Mouse (Mus musculus): ENCODE measurements around the gene Anks3.

Gene Anks3

DNA sequence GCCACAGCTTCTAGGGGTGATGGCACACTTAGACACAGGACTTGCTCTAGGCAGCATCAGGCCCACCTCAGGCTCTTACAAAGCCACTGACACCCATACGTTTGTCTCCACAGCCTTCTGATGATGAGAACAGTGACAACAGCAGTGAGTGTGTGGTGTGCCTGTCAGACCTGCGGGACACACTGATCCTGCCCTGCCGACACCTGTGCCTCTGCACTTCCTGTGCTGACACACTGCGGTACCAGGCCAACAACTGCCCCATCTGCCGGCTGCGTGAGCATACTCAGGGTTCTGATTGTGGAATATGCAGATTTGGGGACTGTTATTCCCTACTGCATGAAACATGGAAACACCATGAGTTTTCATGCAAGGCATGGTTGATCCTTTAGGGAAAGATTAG, 41.5 kb downstream of the Anks3 start:
- no peak for DNase-seq

- no peak for DNase-seq
These were observed 43.4 kb downstream of the Anks3 start for GRCm38 (mm10) chr16:4920556-4920955.

DNA sequence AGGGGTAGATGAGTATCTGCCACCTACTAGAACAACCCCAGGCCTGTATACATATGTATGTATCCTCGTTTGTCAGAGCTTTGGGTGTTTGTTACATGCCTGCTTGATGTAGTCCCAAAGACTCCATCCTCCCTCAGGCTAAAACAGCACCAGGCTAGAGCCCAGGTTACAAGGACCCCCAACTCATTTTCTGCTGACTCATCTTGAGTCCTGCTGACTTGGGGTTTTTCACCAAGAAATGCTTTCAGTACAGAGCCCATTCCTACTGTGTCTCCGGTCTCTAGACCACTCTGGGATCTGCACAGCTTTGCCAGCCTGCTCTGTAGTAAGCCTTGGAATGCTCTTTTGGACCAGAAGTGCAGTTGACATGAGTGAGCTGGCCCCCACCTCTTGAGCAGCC, 47.4 kb downstream of the Anks3 start:
- no peak for DNase-seq

DNA sequence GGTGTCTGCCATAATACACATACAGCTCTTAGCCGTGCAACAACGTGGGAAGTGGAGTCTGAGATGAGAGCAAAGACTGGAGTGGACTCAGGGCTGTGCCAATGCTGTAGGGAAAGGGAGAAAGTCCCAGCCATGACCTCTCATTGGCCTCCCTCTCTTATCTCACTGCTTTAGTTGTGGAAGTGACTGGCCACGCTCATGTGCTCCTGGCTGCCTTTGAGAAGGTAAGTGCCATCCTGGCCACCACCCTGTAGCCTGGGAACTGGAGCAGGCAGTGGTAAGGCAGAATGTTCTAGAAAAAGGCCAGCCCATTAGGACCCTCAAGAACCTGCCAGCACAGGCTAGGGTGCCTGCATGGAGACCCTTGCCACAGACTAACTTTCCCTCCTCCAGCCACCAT, 48.1 kb downstream of the Anks3 start:
- DNase-seq = no peak

DNA sequence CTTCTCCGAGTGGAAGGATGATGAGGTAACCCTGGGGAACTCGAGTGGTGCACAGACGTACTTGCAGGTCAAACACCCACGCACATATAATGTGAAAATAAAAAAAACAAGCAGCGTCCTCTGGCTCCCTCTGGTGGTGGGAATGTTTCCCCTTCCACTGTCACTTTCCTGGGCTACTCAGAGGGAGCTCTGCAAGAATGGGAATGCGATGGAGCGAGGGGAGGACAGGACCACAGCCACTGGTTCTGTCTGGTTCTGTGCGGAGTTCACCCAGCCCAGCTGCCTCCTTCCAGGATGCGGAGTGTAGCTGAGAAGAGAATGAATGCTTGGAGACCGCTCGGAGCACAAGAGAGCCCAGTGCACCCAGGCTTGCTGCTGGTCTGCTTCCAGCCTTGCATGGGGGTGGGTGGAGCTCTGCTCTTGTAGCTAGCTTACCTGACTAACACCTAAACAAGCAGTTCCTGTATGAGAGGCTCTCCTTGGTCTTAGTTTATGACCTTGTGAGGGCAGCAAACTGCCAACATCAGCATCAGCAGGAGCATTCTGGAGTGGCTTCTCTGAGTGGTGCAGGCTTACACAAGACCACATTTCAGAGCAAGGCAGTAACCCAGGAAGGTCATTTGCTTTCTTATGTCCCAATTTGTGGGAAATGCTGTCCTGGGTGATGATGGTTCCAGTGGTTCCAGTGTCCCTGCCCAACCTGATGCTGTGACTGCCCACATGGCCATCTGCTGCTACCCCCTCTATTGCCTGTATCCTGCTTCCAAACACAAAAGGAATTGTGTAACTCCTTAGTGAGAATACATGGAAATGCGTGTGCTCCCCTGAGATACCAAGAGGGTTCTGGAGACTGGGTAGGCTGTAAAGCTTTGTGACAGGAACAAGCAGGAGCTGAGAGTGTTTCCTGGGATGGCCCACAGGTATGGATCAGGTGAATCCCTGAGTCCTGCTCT, 49.9 kb downstream of the Anks3 start:
- peak; percentile 90 for DNase-seq

DNA sequence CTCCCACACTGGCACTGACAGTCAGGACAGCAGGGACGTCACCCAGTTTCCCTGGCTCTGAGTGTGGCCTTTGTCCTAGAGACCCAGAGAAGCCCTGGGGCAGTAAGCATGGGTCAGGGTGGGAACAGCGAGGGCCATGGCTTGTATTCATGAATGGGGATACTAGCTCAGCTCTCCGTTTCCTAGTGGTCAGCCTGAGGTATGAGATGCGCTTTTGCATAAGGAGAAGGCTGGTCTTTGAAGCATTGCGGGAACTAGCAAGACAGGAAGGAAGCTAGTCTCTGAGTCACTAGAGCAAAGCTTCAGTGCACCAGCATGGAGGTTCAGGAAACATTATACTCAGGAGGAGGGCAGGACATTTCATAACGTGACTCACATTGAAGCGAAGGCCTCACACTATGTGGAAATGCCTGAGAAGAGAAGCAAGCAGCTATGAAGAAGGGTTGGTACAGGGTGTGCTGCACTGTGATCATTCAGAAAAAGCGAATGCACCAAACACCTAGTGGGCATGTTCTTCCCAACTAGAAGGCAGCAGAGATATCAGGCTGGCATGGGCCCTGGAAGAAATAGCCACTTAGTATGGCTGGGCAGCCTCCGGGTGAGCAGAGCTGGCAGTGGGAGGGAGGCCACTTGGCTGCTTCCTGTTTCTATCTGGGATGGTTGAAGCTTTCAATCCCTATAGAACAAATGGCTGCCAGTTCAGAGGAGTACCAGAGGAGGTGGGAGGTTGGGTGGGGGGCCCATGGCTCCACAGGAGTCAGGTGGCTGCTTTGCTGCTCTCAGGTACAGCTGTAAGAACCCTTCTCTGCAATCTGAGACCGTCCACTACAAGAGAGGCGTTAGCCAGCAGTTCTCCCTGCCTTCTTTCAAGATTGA, 50.9 kb downstream of the Anks3 start:
- DNase-seq = no peak

DNA sequence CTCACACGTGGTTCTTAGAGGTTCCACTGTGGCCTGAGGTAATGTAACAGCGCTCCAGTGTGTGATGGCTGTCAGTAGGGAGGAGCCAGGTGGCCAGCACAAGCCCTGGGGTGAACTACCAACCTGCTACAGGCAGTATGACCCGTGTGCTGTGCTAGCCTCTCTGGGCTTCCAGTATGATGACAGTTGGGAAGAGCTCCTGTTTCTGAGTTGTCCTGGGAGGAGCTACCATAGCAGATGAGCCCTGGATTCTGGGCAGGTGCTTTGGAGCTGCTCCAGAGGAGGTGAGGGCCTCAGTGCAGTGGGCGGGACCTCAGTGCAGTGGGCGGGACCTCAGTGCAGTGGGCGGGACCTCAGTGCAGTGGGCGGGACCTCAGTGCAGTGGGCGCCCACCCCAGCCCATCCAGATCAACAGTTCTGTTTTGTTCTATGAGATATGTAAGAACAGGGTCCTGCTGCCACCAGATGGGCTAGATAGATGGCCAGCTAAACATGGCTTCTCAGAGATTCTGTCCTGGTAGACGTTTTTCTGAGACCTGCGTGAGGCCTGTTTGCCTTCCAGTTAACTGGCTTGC, 51.8 kb downstream of the Anks3 start:
- no peak for DNase-seq

GRCm38 (mm10) chr16:4910758-4911157, 53.2 kb downstream of the Anks3 start:
- no peak for DNase-seq

DNA sequence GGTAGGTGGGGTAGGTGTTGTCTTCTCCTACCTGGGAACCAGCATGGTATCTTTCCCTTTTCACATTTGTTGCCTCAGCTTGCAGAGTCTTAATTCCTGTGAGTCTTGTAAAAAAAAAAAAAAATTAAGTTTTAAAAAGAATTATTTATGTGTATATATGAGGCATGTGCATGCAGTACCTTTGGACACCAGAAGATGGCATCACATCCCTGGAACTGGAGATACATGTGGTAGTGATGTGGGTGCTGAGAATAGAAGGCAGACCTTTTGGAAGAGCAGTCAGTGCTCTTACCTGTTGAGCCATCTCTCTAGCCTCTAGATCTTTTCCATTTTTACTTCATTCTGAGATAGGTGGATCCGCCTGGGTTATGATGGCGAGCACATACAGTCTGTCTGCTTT, 54.3 kb downstream of the Anks3 start:
- no peak for DNase-seq

- no peak for DNase-seq
These were observed 56.0 kb downstream of the Anks3 start for GRCm38 (mm10) chr16:4907972-4908371.

DNA sequence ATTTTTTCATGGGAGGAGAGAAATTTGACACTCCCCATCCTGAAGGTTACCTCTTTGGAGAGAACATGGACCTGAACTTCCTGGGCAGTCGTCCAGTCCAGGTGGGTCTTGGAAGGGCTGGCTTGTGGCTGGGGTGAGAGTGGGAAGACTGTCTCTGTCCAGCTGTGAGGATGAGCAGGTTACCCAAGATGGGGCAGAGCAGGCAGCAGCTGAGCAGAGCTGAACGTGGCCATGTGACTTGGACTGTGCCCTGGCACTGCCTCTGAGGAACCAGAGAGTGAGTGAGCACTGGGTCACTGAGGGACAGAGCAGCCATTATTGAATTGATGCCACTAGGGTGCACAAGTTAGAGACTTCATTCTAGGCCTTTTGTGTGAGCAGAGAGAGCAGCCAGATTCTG, 56.6 kb downstream of the Anks3 start:
- DNase-seq = no peak

DNA sequence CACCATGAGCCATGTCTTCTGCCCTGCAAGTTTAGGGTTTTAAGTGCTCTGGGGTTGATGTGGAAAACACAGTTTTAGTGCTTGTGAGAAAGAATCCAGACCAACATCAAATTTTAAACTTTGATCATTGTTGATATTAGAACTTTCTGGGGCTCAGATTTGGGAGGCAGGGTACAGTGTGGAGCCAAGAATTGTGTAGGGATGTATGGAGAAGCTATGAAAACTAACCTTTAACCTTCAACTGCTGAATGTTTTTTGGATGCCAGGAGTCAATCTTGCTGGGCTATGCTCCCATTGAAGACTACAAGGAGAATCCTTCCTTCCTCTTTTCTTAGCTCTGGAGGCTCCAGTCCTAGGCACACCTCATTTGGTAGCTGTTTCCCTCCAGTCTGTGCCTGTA, 57.4 kb downstream of the Anks3 start:
- no peak for DNase-seq

DNA sequence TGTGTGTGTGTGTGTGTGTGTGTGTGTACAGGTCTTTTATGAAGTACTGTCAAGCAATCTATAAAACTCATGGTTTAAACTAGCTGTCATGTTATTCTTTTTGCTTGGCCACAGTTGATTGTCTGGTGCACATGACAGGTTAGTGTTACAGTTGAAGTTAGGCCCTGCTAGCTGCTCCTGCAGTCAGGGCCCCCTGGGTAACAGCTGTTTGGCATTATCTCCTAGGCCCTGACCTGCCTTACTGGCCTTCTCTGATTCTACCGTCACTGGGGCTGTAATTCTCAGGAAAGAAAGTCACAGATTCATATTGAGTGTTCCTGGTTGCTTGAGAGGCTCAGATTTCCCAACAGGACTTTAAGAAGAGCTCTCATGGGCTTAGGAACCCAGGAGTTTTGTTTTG, 58.4 kb downstream of the Anks3 start:
- DNase-seq = no peak

DNA sequence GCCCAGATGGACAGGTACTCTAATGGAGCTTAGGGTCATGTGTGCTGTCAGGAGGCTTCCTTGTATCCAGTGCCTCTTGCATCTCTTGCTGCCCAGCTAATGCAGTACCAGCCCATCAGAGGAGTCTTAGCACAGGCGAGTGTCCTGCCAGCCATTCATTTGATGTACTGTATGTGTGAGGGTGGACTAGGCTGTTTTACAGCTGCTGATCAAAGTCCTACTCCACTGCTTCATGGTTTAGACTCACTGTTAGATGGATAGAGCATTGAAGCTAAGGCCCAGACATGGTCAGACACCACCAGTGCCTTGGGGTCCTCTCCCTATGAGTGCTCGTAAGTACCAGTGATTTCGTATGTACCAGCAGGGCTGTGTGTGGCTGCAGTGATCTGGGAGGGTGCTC, 59.1 kb downstream of the Anks3 start:
- no peak for DNase-seq

DNA sequence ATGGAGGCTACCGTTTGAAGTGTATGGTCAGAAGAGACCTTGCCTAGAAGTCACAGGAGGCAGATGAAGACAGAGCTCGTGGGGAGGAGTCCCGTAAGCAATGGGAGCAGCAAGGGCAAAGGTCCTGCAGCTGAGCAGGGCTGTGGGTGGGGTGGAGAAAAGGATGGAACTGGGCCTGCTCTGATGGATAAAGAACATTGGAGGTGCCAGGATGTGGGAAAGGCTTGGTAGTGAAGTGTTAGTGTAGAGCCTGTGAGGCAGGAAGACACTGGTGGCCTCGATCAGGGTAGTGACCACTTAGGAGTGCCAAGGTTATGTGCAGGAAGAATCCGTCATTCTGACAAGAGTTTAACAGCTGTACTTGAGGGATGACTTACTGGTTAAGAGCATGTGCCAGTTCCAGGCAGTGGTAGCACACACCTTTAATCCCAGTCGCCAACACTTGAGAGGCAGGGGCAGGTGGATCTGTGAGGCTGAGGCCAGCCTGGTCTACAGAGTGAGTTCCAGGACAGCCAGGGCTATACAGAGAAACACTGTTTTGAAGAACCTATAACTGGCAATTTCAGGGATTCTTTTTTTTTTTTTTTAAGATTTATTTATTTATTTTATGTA, 60.4 kb downstream of the Anks3 start:
- DNase-seq = no peak

DNA sequence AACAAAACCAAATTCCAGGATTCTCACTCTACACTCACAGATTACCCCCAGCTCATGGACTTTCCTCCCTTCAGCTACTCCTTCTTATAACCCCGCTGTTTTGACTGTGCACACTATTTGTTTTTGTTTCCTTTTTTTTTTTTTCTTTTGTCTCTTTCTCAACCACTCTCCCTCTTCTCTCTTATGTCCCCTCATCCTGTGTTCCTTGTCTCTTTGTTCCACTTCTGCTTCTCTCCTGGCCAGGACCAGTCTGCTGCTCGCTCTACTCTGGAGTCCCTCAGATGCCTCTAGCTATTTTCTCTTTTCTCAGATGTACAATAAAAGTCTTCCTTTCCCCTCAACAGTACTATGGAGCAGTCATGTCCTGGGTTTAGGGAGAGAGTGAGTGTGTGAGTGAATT, 61.6 kb downstream of the Anks3 start:
- no peak for DNase-seq

DNA sequence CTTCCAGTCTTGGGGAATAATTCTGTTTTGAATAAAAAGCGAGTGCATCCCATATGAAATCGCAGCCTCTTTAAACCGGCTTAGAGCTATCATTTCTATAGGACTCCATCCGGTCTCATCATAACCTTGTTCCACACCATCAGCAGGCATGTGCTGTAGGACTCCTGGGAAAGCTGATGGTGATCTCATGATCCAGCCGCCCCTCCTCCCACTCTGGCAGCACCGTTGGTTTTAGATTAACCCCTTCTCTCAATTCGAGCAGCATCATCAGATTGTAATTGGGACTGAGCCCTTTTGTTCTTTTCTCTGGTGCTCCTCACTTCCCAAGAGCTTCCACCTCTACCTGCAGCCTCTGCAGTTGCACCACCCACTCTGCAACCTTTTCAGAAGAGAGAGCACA, 62.8 kb downstream of the Anks3 start:
- no peak for DNase-seq

DNA sequence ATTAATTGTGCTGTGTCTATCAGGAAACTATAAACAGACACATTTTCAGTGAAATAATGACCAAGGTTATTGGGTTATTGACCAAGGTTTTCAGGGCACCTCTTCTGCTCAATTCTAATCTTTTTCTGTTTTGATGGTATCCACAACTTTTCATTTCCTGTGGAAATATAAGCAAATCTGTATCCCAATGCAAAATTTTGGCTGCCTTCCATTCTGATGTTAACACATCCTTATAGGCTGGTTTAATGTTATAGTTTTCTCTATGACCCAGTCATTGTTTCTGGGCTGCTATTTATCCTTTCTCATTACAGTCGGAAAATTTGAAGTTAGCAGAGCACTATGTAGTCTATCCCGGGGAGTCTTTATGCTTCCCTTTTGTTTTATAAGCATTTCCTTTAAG, 64.3 kb downstream of the Anks3 start:
- no peak for DNase-seq

DNA sequence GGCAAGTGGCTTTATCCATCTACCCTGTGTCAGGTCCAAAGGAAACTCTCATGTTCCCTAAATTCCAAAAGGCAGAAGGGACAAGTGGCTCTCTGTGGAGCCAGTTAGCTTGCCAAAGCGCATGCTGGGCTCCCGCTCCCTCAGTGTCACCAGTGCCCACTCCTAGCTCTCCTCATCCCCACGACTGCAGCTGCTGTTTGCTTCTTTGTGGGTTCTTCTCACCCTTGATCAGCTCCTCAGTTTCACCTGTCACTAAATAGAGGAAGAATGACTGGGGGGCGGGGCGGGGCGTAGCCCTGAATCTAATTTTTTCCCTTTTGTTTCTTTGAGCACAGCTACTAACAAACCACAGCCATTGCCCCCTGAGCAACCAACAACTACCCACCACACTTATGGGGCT, 65.1 kb downstream of the Anks3 start:
- no peak for DNase-seq

- no peak for DNase-seq
These were observed 66.8 kb downstream of the Anks3 start for GRCm38 (mm10) chr16:4897146-4897730.

- peak; percentile 70 for DNase-seq
These were observed 67.6 kb downstream of the Anks3 start for GRCm38 (mm10) chr16:4896249-4897027.

Data from cerebellum, adult 9-10 months (tissue).